Mouse (Mus musculus): ENCODE data around the gene B3gnt9. TPM values are rescaled to one million over a fixed set of nuclear protein-coding genes. Genes with fewer than 3 reads are reported as not detected.

The B3gnt9 gene
- polyA plus RNA-seq, 1 experiment from 2014 or later: 6.3 TPM

Other genes starting within 250 kb of the B3gnt9 start
- not detected in 2 replicates for gene Ces3a, start 206.6 kb downstream of the B3gnt9 start, polyA plus RNA-seq (2014; fragmentation: Nextera tagmentation; extraction: Ambion mirVana)
- gene Ces3b, start 171.4 kb downstream of the B3gnt9 start, polyA plus RNA-seq (2014; fragmentation: Nextera tagmentation; extraction: Ambion mirVana): not detected in 2 replicates
- not detected in 2 replicates for gene Ces4a, start 123.4 kb downstream of the B3gnt9 start, polyA plus RNA-seq (2014; fragmentation: Nextera tagmentation; extraction: Ambion mirVana)
- gene Cbfb, start 84.5 kb downstream of the B3gnt9 start, polyA plus RNA-seq (2014; fragmentation: Nextera tagmentation; extraction: Ambion mirVana): 65.1 and 69.0 TPM in 2 replicates
- gene D230025D16Rik, start 30.0 kb downstream of the B3gnt9 start, polyA plus RNA-seq (2014; fragmentation: Nextera tagmentation; extraction: Ambion mirVana): 33.2 and 34.1 TPM in 2 replicates
- 13.5 and 14.3 TPM in 2 replicates for gene Tradd, start 9.5 kb upstream of the B3gnt9 start, polyA plus RNA-seq (2014; fragmentation: Nextera tagmentation; extraction: Ambion mirVana)
- gene Fbxl8, start 9.5 kb upstream of the B3gnt9 start, polyA plus RNA-seq (2014; fragmentation: Nextera tagmentation; extraction: Ambion mirVana): 0.78 and 1.4 TPM in 2 replicates
- 0.21 and 0.52 TPM in 2 replicates for gene Hsf4, start 14.6 kb upstream of the B3gnt9 start, polyA plus RNA-seq (2014; fragmentation: Nextera tagmentation; extraction: Ambion mirVana)
- 2.7 and 3.1 TPM in 2 replicates for gene Nol3, start 21.0 kb upstream of the B3gnt9 start, polyA plus RNA-seq (2014; fragmentation: Nextera tagmentation; extraction: Ambion mirVana)
- 31.7 and 40.2 TPM in 2 replicates for gene 4931428F04Rik, start 34.7 kb upstream of the B3gnt9 start, polyA plus RNA-seq (2014; fragmentation: Nextera tagmentation; extraction: Ambion mirVana)
- 6.0 and 10.0 TPM in 2 replicates for gene Exoc3l, start 40.9 kb upstream of the B3gnt9 start, polyA plus RNA-seq (2014; fragmentation: Nextera tagmentation; extraction: Ambion mirVana)
- 96.7 and 97.1 TPM in 2 replicates for gene E2f4, start 42.5 kb upstream of the B3gnt9 start, polyA plus RNA-seq (2014; fragmentation: Nextera tagmentation; extraction: Ambion mirVana)
- 1.7 and 2.6 TPM in 2 replicates for gene Elmo3, start 50.4 kb upstream of the B3gnt9 start, polyA plus RNA-seq (2014; fragmentation: Nextera tagmentation; extraction: Ambion mirVana)
- gene Lrrc29, start 71.1 kb upstream of the B3gnt9 start, polyA plus RNA-seq (2014; fragmentation: Nextera tagmentation; extraction: Ambion mirVana): 0.98 and 1.2 TPM in 2 replicates
- 102 and 105 TPM in 2 replicates for gene Tmem208, start 71.2 kb upstream of the B3gnt9 start, polyA plus RNA-seq (2014; fragmentation: Nextera tagmentation; extraction: Ambion mirVana)
- gene Fhod1, start 92.8 kb upstream of the B3gnt9 start, polyA plus RNA-seq (2014; fragmentation: Nextera tagmentation; extraction: Ambion mirVana): 1.8 and 3.6 TPM in 2 replicates
- gene Slc9a5, start 93.7 kb upstream of the B3gnt9 start, polyA plus RNA-seq (2014; fragmentation: Nextera tagmentation; extraction: Ambion mirVana): 3.9 and 4.5 TPM in 2 replicates
- 0.26 and 0.73 TPM in 2 replicates for gene Plekhg4, start 118.1 kb upstream of the B3gnt9 start, polyA plus RNA-seq (2014; fragmentation: Nextera tagmentation; extraction: Ambion mirVana)
- gene Kctd19, start 158.3 kb upstream of the B3gnt9 start, polyA plus RNA-seq (2014; fragmentation: Nextera tagmentation; extraction: Ambion mirVana): 0.14 TPM in 1 of 2 replicates, not detected in the other
- 2.8 and 3.0 TPM in 2 replicates for gene Lrrc36, start 158.4 kb upstream of the B3gnt9 start, polyA plus RNA-seq (2014; fragmentation: Nextera tagmentation; extraction: Ambion mirVana)
- 206 and 218 TPM in 2 replicates for gene Tppp3, start 216.4 kb upstream of the B3gnt9 start, polyA plus RNA-seq (2014; fragmentation: Nextera tagmentation; extraction: Ambion mirVana)
- gene Zdhhc1, start 241.7 kb upstream of the B3gnt9 start, polyA plus RNA-seq (2014; fragmentation: Nextera tagmentation; extraction: Ambion mirVana): 19.0 and 19.7 TPM in 2 replicates

Measured in hindbrain, embryonic 11.5 days (tissue).